Mouse (Mus musculus) adrenal gland (tissue): ENCODE measurements around the gene Zfp366.
"Not testable (repeated sequence)": the region's sequence is repeated elsewhere in the genome, so short reads cannot be mapped to it uniquely, and the experiment has no call there.

Experiments used
- intact Hi-C: fragments of 180-260 bp; cut with DNase I; formaldehyde crosslinking; loops from one replicate; pipeline ENCODE4 v1.15.1; 2025
- long read RNA-seq, 2 experiments: library from polyadenylated mRNA; unstranded; transcript quantifications; one replicate each; pipeline ENCODE4 v2.0.0; 2020; ENCODE audit warnings: borderline replicate concordance in 1 of 2; ENCODE audit not compliant: insufficient replicate concordance in 1 of 2

Gene Zfp366
- long read RNA-seq, experiment 1: 0 reads
- long read RNA-seq, experiment 2: 0 reads

GRCm38 (mm10) chr13:99184155-99184886, at the start of gene Zfp366:
TSS of gene Zfp366 (plus strand) at chr13:99184823.
- intact Hi-C loops: no loop called here

GRCm38 (mm10) chr13:99138351-99139255, 46.0 kb upstream of the Zfp366 start:
- intact Hi-C loops: no loop called here

DNA sequence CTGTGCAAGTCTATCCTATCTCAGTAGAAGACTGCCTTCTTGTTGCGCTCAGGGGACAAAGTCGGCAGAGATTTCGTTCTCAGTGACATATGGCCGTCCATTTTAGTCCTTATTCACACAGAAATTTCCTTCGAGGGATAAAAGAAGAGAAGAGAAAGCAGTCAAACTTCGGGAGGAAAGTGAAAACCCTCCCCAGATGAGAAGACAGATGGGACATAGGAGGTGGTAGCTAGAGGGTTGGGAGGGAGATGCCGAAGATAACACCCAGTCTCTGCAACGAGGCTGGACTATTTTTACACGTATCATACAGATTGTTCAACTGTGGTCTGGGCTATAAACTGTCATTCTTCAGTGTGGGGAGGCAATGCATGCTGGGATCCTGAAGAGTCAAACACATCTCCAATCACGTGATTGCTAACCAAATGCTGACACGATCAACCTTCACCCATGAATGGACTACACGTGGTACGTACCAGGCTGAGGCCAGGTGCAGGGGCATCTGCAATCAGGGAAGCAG, 38.2 kb upstream of the Zfp366 start:
- intact Hi-C loops: no loop called here

DNA sequence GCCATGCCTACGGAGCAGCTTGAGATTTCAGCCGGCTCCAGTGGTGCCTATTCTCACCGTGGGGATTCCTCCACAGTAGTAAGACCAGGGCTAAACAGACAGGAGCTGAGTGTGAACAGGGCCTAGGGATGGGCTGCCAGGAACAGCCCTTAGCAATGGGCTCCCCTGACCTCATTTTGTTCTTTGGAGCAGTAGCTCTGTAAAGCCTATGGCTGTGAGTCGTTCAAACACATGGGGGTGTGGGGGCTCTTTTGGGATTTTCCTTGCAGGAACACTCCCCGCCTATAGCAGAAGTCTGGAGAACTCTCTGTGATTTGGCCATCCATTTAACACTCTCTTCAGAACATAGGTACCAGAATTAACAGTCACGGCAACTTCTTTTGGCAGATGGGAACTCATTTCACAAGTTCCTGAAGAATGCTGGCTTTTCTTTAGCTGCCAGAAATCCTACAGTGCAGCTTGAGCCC, 36.9 kb upstream of the Zfp366 start:
- intact Hi-C loops: no loop called here

DNA sequence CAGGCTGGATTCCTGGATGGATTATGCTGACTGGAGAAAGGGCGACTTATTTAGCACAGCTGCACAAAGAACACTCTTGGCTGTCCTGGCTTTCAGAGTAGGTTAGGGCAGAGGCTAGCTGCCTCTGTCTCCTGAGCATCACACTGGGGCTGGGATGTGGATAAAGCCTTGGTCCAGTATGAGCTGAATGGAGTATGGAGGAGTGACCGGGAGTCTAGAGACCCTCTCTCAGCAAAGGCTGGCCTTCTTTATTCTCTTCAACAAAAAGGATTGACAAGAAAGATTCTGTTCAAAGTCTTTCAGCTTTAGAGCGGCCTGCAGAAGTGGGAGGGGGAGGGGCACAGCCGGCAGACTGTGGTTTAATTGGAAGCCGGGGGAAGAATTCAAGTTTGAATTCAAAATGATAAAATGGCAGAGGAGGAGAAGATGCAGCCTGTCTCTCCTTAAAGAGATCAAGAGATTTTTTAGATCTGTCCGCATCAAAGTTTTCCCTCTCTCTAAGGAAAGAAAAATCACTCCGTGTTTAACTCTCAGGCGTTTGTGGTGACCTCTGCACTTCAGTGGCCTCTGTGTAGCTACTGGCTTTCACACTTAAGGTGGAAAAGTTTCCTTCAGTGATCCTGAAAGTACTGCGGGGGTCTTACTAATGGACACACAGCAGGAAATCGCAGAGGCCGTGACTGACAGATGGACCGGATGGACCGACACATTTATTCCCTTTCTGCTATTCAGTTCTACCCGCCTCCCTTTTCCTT, 34.9 kb upstream of the Zfp366 start:
- intact Hi-C loops: no loop called here

GRCm38 (mm10) chr13:99150626-99151025, 34.0 kb upstream of the Zfp366 start:
- intact Hi-C loops: no loop called here

DNA sequence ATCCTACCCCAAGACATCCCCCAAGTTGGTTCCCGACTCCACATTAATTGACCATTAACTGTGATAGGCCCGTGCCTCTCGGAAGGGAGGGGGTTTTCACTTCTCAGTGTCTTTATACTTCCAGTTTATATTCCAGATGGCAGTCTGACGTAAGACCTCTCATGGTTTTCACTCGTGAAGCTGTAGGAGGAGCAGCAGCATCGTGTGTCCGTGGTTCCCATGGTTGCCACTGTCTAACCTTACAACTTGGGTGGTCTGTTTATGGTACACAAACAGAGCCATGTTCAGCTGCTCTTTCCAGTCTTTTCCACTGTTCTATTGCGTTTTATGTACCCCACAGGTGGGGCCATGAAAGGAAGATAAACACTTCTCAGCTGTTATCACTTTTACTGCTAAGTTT, 33.5 kb upstream of the Zfp366 start:
- intact Hi-C loops: no loop called here

GRCm38 (mm10) chr13:99152305-99152930, 32.2 kb upstream of the Zfp366 start:
- intact Hi-C loops: no loop called here

GRCm38 (mm10) chr13:99157709-99158108, 26.9 kb upstream of the Zfp366 start:
- intact Hi-C loops: no loop called here

DNA sequence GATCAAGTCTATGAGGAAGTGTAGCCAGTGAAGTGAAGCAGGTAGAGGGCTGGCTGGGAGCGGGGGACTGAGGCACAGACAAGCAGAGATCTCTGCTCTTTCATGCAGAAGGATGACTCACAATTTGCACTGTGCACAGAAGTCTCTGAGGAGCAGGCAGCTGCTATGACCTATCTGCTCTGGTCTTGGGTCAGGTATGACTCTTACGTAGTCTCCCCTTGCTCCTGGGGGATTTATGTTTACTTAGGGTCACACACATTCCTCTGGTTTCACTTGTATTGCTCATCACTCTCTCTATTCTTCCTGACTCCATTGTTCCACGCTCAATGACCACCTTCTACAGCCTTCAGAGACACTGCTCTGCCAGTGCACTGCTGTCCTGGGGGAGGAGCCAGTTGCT, 25.9 kb upstream of the Zfp366 start:
- intact Hi-C loops: no loop called here

DNA sequence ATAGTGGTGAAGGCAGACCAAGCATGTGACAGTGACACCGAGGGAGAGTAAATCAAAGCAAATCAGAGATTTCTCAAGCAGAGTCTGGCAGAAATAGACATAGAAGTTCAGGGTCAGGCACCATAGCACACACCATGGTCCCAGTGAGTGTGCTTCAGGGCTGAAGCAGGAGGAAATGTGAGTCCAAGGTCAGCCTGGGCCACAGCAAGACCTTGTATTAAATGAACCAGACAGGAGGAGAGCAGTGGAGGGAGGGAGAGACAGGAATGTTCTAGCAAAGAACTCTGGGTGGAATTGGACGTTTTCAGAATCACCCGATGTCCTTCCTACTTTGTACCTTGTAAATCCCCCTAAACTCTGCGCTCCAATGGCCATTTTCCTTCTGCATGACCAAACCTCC, 21.6 kb upstream of the Zfp366 start:
- intact Hi-C loops: no loop called here

DNA sequence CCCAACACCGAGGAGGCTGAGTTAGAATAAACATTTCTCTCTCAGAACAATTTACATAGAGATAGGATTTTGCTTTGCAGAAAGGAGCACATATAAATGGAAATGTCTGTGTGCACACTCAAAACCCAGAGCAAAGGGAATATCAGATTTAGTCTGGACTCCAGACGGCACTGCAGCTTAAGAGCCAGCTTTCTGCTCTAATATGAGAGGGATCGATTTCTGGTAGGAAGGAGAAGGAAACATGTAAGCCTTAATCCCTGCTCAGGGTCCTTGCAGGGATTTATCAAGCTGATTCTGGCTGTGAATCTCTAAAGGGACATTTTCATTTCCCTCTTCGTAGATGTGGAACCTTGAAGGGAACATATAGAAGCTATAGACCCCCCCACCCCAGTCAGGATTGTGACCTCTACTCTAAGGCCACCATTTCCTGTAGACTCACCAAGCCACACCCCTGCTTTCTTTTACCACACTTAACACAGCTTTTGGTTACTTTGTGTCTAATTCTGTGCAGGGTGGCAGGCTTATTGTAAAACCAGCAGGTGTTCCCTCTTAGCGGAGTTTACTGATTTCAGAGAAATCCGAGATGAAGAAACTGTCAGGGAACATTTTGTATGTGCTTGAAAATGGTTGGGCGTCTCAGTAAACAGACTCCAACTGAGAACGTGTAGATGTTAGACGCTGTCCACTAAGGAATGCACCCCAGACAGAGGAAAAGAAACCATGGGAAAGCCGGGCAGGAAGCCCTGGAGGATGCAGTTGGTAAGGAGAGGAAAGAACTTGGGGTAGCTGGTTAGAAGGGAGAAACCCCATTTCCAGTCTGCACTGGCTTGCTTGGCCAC, 20.9 kb upstream of the Zfp366 start:
- intact Hi-C loops: no loop called here

- intact Hi-C loops: no loop called here
Measured at GRCm38 (mm10) chr13:99164360-99164759, 20.3 kb upstream of the Zfp366 start.

DNA sequence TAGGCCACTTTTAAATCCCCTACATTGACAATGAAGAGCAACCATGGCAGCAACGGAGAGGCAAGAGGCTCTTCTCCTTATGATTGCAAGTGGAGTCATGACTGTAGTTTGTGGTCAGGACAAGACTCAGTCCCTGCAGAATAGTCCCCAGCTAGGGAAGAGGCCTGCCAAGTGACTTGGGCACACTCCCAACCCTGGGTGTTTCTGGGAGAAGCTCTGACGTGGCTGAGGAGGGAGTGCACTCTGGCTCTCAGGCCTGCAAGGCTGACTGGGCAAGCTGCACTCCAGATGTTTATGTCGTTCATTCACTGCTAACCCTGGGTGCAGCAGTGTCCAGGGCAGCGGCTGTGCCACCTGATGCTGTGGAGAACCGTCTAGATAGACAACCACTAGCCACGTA, 15.2 kb upstream of the Zfp366 start:
- intact Hi-C loops: loop anchor here (2.0 kb wide), 1 partner anchor 147 kb away; no protein-coding TSS in a partner anchor

- intact Hi-C loops: no loop called here
Measured at GRCm38 (mm10) chr13:99170337-99170736, 14.3 kb upstream of the Zfp366 start.

DNA sequence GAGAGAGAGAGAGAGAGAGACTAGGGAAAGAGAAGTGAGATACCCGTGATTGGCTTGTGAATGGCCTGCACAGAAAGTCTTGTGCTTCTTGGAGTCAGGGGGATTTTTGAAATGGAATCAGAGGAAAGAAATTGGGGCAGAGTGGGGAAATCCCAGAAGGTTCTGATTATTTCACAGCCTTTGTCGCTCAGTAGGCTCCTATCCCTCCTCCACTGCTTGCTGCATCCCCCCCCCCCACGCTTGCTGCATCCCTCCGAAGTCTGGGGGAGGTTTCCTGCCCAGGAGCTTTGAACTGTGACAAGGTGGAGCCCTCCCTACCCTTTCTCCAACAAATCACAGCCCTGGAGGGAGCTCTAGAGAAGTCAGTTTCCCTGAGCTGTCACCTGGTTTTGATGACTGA, 10.8 kb upstream of the Zfp366 start:
- intact Hi-C loops: no loop called here

DNA sequence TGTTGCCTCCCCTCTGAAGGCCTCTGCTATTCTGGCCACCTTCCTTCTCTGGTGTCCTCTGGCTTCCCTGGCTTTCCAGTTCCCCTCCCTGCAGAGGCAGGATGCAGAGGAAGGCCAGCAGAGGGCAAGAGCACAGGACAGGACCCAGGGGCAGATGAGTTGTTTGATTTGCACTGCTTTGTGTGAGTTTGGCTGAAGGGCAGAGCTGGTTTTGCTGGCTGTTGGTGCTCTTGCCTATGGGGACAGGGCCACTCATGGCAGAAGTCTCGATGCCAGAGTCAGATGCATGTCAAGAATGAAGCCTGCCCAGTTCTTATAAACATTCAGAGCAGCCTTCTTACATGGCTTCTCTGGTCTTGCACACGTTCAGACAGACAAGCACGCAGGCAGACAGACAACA, 1.8 kb upstream of the Zfp366 start:
- intact Hi-C loops: not testable (repeated sequence)

- intact Hi-C loops: no loop called here
Measured at GRCm38 (mm10) chr13:99183257-99183895, 1.2 kb upstream of the Zfp366 start.

- intact Hi-C loops: loop anchor here (5.0 kb wide), 1 partner anchor 52 kb away; no protein-coding TSS in a partner anchor
Measured at GRCm38 (mm10) chr13:99185573-99185972, 950 bp downstream of the Zfp366 start.
